Mouse (Mus musculus): ENCODE measurements at regions not wholly inside any gene's neighbourhood (a gene's known extent, or its start where the extent isn't known, plus 50 kb on each side); places are given as distances from the start of the nearest gene placed in this dataset.

GRCm38 (mm10) chr3:41469106-41469505 lies 86.4 kb upstream of the Jade1 start:
- no peak overlapping the region for H3K27ac ChIP-seq
- no peak overlapping the region for H3K4me3 ChIP-seq
- H3K9ac ChIP-seq: no peak overlapping the region
- no peak overlapping the region for H3K4me2 ChIP-seq (replicated peaks)
- H3K27me3 ChIP-seq: no peaks in the 10 kb centered on the region
- H3K36me3 ChIP-seq: no peaks in the 10 kb centered on the region
- no peak for ATAC-seq (ENCODE audit: insufficient number of reproducible peaks, insufficient read depth, low FRiP score, low TSS enrichment)
- no peaks in the 10 kb centered on the region for H3K4me1 ChIP-seq
- 70% methylated on average over 6 of the region's 6 CpGs for WGBS
- no peaks in the 10 kb centered on the region for H3K9me3 ChIP-seq

GRCm38 (mm10) chr3:41467857-41468256 lies 87.7 kb upstream of the Jade1 start:
- Histone ChIP-seq H3K27me3 (no peaks in the 10 kb centered on the region), H3K27ac (no peak overlapping the region), H3K4me2 (replicated peaks) (no peak overlapping the region), H3K4me1 (no peaks in the 10 kb centered on the region), H3K36me3 (no peaks in the 10 kb centered on the region), H3K9me3 (no peaks in the 10 kb centered on the region), H3K9ac (no peak overlapping the region), H3K4me3 (no peak overlapping the region)
- 90% methylated on average over 1 of the region's 1 CpGs for WGBS
- no peak for ATAC-seq (ENCODE audit: insufficient number of reproducible peaks, insufficient read depth, low FRiP score, low TSS enrichment)

GRCm38 (mm10) chr3:41465893-41466292 lies 89.6 kb upstream of the Jade1 start:
- H3K4me1 ChIP-seq: no peaks in the 10 kb centered on the region
- no peak overlapping the region for H3K4me2 ChIP-seq (replicated peaks)
- H3K27me3 ChIP-seq: no peaks in the 10 kb centered on the region
- 74% methylated on average over 2 of the region's 2 CpGs for WGBS
- no peak overlapping the region for H3K4me3 ChIP-seq
- no peaks in the 10 kb centered on the region for H3K36me3 ChIP-seq
- no peaks in the 10 kb centered on the region for H3K9me3 ChIP-seq
- no peak overlapping the region for H3K9ac ChIP-seq
- no peak overlapping the region for H3K27ac ChIP-seq
- no peak for ATAC-seq (ENCODE audit: insufficient number of reproducible peaks, insufficient read depth, low FRiP score, low TSS enrichment)

- H3K27ac ChIP-seq: no peak overlapping the region
- H3K4me3 ChIP-seq: no peak overlapping the region
- no peak overlapping the region for H3K9ac ChIP-seq
- no peaks in the 10 kb centered on the region for H3K27me3 ChIP-seq
- ATAC-seq (ENCODE audit: insufficient number of reproducible peaks, insufficient read depth, low FRiP score, low TSS enrichment): no peak
- H3K4me1 ChIP-seq: no peaks in the 10 kb centered on the region
- H3K36me3 ChIP-seq: no peaks in the 10 kb centered on the region
- 66% methylated on average over 11 of the region's 11 CpGs for WGBS
- H3K4me2 ChIP-seq (replicated peaks): no peak overlapping the region
- H3K9me3 ChIP-seq: no peaks in the 10 kb centered on the region
Measured at GRCm38 (mm10) chr3:41462953-41463644, 92.4 kb upstream of the Jade1 start.

- no peak overlapping the region for H3K27ac ChIP-seq
- H3K36me3 ChIP-seq: no peaks in the 10 kb centered on the region
- WGBS: 87% methylated on average over 4 of the region's 4 CpGs
- H3K4me3 ChIP-seq: no peak overlapping the region
- no peaks in the 10 kb centered on the region for H3K9me3 ChIP-seq
- ATAC-seq (ENCODE audit: insufficient number of reproducible peaks, insufficient read depth, low FRiP score, low TSS enrichment): no peak
- H3K4me2 ChIP-seq (replicated peaks): no peak overlapping the region
- no peaks in the 10 kb centered on the region for H3K27me3 ChIP-seq
- H3K9ac ChIP-seq: no peak overlapping the region
- H3K4me1 ChIP-seq: no peaks in the 10 kb centered on the region
Measured at GRCm38 (mm10) chr3:41460131-41460530, 95.4 kb upstream of the Jade1 start.

- no peaks in the 10 kb centered on the region for H3K27me3 ChIP-seq
- 92% methylated on average over 6 of the region's 6 CpGs for whole genome bisulfite sequencing
- no peaks in the 10 kb centered on the region for H3K9me3 ChIP-seq
- no peaks in the 10 kb centered on the region for H3K4me1 ChIP-seq
- H3K9ac ChIP-seq: no peak overlapping the region
- H3K36me3 ChIP-seq: no peaks in the 10 kb centered on the region
- H3K27ac ChIP-seq: no peak overlapping the region
- ATAC-seq (ENCODE audit: insufficient number of reproducible peaks, insufficient read depth, low FRiP score, low TSS enrichment): no peak
- H3K4me2 ChIP-seq (replicated peaks): no peak overlapping the region
- H3K4me3 ChIP-seq: no peak overlapping the region
Measured at GRCm38 (mm10) chr3:41458156-41458555, 97.4 kb upstream of the Jade1 start.

GRCm38 (mm10) chr3:41453525-41453924 lies 102.0 kb upstream of the Jade1 start:
- ATAC-seq (ENCODE audit: insufficient number of reproducible peaks, insufficient read depth, low FRiP score, low TSS enrichment): no peak
- H3K27me3 ChIP-seq: no peaks in the 10 kb centered on the region
- no peak overlapping the region for H3K4me2 ChIP-seq (replicated peaks)
- no peak overlapping the region for H3K4me3 ChIP-seq
- 53% methylated on average over 3 of the region's 3 CpGs for WGBS
- H3K27ac ChIP-seq: no peak overlapping the region
- no peaks in the 10 kb centered on the region for H3K9me3 ChIP-seq
- H3K4me1 ChIP-seq: no peaks in the 10 kb centered on the region
- H3K9ac ChIP-seq: no peak overlapping the region
- H3K36me3 ChIP-seq: no peaks in the 10 kb centered on the region

GRCm38 (mm10) chr3:41452716-41453090 lies 102.8 kb upstream of the Jade1 start:
- 51% methylated on average over 3 of the region's 3 CpGs for WGBS

GRCm38 (mm10) chr3:41452020-41452715 lies 103.4 kb upstream of the Jade1 start:
- H3K36me3 ChIP-seq: no peaks in the 10 kb centered on the region
- no peak overlapping the region for H3K27ac ChIP-seq
- no peaks in the 10 kb centered on the region for H3K4me1 ChIP-seq
- no peak overlapping the region for H3K4me2 ChIP-seq (replicated peaks)
- WGBS: 68% methylated on average over 3 of the region's 3 CpGs
- no peak overlapping the region for H3K9ac ChIP-seq
- no peak for ATAC-seq (ENCODE audit: insufficient number of reproducible peaks, insufficient read depth, low FRiP score, low TSS enrichment)
- no peaks in the 10 kb centered on the region for H3K9me3 ChIP-seq
- H3K27me3 ChIP-seq: no peaks in the 10 kb centered on the region
- no peak overlapping the region for H3K4me3 ChIP-seq

More at GRCm38 (mm10) chr3:41452716-41453090, 102.8 kb upstream of the Jade1 start:
- no peak overlapping the region for H3K9ac ChIP-seq
- H3K4me1 ChIP-seq: no peaks in the 10 kb centered on the region
- no peak for ATAC-seq (ENCODE audit: insufficient number of reproducible peaks, insufficient read depth, low FRiP score, low TSS enrichment)
- no peak overlapping the region for H3K4me3 ChIP-seq
- H3K4me2 ChIP-seq (replicated peaks): no peak overlapping the region
- no peaks in the 10 kb centered on the region for H3K27me3 ChIP-seq
- no peaks in the 10 kb centered on the region for H3K36me3 ChIP-seq
- no peak overlapping the region for H3K27ac ChIP-seq
- H3K9me3 ChIP-seq: no peaks in the 10 kb centered on the region

- no peaks in the 10 kb centered on the region for H3K27me3 ChIP-seq
- H3K9ac ChIP-seq: no peak overlapping the region
- no peak for ATAC-seq (ENCODE audit: insufficient number of reproducible peaks, insufficient read depth, low FRiP score, low TSS enrichment)
- no peaks in the 10 kb centered on the region for H3K36me3 ChIP-seq
- no peak overlapping the region for H3K4me3 ChIP-seq
- H3K27ac ChIP-seq: no peak overlapping the region
- H3K9me3 ChIP-seq: no peaks in the 10 kb centered on the region
- H3K4me1 ChIP-seq: no peaks in the 10 kb centered on the region
- no peak overlapping the region for H3K4me2 ChIP-seq (replicated peaks)
- 54% methylated on average over 1 of the region's 1 CpGs for WGBS
Measured at GRCm38 (mm10) chr3:41450696-41451095, 104.8 kb upstream of the Jade1 start.

- Histone ChIP-seq H3K4me3 (no peak overlapping the region), H3K27me3 (no peaks in the 10 kb centered on the region), H3K4me1 (no peaks in the 10 kb centered on the region), H3K4me2 (replicated peaks) (no peak overlapping the region), H3K36me3 (no peaks in the 10 kb centered on the region), H3K27ac (no peak overlapping the region), H3K9me3 (0 out of 2 replicates have a peak, but pooled peaks cover 3% of the 10 kb centered on the region), H3K9ac (no peak overlapping the region)
- no peak for ATAC-seq (ENCODE audit: insufficient number of reproducible peaks, insufficient read depth, low FRiP score, low TSS enrichment)
- 88% methylated on average over 9 of the region's 9 CpGs for WGBS
Measured at GRCm38 (mm10) chr3:41444243-41444753, 111.2 kb upstream of the Jade1 start.

- no peaks in the 10 kb centered on the region for H3K9me3 ChIP-seq
- H3K27ac ChIP-seq: no peak overlapping the region
- H3K9ac ChIP-seq: no peak overlapping the region
- no peak overlapping the region for H3K4me3 ChIP-seq
- ATAC-seq (ENCODE audit: insufficient number of reproducible peaks, insufficient read depth, low FRiP score, low TSS enrichment): no peak
- H3K27me3 ChIP-seq: no peaks in the 10 kb centered on the region
- no peaks in the 10 kb centered on the region for H3K36me3 ChIP-seq
- no peak overlapping the region for H3K4me2 ChIP-seq (replicated peaks)
- 93% methylated on average over 8 of the region's 8 CpGs for WGBS
- H3K4me1 ChIP-seq: no peaks in the 10 kb centered on the region
Measured at GRCm38 (mm10) chr3:41436238-41436637, 119.3 kb upstream of the Jade1 start.
